Mouse (Mus musculus): ENCODE data around the gene Rpe65. TPM values are rescaled to one million over a fixed set of nuclear protein-coding genes. Genes with fewer than 3 reads are reported as not detected.

Gene Rpe65
- total RNA-seq (2023), result not detected in 4 replicates

DNA sequence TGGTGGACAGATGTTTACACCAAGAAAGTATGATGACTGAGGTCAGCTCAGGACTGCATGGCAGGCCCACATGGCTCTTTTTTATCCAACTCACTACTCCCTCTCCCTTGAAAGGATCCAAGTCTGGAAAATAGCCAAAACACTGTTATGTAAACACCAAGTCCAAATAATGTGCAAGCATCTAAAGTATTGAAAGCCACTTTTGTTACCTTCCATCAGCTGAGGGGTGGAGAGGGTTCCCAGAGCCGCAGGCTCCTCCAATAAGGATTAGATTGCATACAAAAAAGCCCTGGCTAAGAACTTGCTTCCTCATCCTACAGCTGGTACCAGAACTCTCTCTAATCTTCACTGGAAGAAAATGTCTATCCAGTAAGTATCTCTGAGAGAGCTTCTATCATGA is at the start of gene Rpe65:
Gene Rpe65 (plus strand): TSS at position 301 of the 400 bp plus-strand sequence.

Other genes starting within 250 kb of the Rpe65 start
- 1.1 to 1.9 TPM (median 1.2 TPM) in 4 replicates for gene Depdc1a, start 103.7 kb upstream of the Rpe65 start, total RNA-seq (2023)
- 3.3 to 4.9 TPM (median 3.6 TPM) in 4 replicates for gene Wls, start 240.5 kb downstream of the Rpe65 start, total RNA-seq (2023)